Mouse (Mus musculus) c-Kit-positive CD71-negative TER-119-negative erythroid progenitor cells, embryonic 14.5 days (primary cell): ENCODE data around the gene Dnajc15.

Experiments
- DNase-seq: peaks from one replicate; pipeline ENCODE4 v3.0.0-alpha.2; 2013; ENCODE audit warnings: low read depth

Dnajc15 gene

DNA sequence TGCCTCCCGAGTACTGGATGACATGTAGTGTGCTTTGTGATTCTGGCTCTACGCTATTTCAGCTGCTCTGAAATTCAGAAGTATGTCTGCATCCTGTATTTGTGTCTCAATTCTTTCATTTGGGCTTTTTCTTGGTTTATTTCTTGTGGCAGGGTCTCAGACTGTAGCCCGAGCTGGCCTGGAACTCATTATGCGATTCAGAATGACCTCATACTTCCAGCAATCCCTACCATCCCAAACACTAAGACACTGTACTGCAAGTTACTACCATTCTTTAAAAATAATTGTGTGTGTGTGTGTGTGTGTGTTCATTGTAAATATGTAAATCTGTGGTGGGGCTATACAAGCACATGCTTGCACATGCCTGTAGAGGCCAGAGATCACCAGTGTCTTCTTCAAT, 78.4 kb downstream of the Dnajc15 start:
- no peak for DNase-seq

DNA sequence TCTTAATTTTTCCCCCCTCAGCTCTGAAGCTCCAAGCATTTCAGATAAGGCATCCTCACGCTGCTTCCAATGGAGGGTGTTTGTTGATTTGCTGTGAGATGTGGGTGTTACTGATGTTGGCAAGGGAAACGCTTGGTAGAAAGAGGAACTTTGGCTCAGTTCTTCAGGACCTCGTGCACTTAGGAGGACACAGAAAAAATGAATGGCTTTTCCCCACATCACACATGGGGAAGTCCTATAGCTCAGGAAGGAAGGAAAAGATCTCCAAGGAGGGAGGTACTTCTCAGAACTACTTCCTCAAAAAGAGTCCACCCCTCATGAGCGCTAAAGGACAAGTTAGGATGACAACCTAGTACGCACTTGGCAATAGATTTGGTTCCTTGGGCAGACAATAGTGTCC, 79.7 kb downstream of the Dnajc15 start:
- DNase-seq, result no peak

DNA sequence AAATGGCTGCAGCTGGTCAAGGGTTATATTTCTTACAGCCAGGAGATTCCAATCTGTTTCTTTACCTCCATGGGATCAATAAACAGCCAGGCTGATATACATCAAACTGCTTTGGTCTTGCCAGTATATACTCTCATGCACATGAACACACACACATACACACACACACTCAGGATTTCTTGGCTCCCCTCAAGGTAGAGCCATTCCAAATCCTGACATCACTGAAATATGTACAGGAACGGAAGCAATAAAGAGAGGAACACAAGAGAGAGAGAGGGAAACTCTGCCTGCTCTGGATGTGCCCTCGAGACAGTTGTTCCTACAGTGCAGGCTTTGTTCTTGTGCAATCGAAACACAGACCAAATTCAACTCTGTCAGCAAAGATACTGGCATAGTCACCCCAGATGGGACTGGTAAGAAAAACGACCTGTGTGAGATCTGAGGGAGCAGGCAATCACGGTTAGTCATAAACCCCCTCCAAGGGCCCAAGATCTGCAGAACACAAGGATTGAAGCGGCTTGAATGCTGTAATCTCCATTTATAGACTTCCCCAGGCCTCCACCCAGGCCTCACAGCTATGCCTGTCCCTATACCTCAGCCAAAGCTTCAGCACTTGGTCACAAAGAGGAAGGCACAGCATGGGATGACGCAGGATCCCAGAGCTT, 80.5 kb downstream of the Dnajc15 start:
- DNase-seq, result no peak

DNA sequence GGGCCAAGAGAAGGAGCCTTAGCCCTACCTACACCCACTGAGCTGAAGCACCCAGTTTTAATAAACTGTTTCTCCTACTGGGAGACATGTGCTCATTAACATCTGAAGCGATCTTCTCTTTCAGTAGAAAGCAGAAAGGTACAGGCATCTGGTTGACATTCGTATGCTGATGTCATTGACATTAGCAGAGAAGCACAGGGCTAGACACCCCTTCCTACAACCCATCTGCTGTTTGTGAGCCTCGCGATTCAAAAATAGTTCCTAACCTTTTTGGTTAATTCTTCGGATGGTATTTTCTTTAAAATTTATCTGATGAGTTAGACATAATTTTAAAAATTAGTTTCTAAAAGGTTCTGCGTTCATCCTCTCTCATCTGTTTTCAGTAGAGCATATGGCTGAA, 81.9 kb downstream of the Dnajc15 start:
- DNase-seq, result no peak

DNA sequence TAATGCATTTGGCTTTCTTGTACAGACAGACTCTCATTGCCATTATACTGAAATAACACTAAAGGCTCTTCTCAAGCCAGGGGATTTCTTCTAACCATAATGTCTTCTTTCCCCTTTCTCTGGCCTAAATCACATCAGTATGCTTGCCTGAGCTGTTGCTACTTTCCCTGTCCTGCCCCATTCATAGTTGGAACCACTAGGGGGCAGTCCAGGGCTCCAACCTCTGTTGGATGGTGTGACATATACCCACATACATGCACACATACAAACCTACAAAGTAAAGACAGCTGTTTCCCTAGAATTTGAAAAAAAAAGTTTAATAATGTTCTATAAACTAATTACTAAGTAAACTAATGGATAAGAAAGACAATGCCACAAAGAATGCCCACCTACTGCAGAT, 91.7 kb downstream of the Dnajc15 start:
- DNase-seq, result no peak

DNA sequence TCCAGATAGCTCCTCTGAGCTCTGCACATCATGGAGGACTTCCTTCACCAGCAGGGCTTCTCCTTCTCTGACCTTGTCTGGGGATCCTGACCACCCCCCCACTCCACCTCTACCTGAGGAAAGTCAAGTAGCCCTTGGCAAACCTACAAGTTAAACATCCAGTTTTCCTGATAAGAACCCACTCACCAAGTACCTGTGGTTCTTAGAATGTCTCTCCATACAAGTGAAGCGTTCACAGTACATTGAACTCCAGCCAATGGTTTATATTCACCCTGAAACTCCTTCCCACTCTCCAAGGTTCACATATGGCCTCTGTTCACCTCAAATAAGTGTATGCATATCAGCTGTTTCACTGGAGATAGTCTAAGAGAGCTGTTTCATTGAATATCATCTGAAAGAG, 97.6 kb downstream of the Dnajc15 start:
- no peak for DNase-seq

DNA sequence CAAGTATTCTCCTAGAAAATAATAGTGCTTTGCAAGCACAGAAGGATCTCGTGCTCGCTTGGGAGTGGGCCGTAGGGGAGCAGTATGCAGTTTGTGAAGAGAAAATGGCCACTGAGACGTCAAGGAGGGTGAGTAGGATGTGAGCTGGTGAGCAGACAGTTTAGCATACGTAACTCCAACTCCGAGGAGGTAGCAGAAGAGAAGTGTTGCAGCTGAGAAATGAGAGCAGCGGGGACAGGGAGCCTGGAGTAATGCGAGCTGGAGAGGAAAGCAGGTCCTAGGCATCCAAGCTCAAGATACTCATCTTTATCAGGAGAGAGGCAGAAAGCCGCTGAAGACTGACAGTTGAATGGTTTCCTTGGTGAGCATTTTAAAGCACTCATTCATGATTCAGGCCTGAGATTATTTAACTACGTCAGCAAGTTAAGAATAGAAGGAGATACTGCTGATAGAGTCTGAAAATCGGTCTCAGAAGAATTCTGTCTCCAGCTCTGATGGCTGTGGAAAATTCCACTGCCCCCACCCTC, 98.9 kb downstream of the Dnajc15 start:
- no peak for DNase-seq

DNA sequence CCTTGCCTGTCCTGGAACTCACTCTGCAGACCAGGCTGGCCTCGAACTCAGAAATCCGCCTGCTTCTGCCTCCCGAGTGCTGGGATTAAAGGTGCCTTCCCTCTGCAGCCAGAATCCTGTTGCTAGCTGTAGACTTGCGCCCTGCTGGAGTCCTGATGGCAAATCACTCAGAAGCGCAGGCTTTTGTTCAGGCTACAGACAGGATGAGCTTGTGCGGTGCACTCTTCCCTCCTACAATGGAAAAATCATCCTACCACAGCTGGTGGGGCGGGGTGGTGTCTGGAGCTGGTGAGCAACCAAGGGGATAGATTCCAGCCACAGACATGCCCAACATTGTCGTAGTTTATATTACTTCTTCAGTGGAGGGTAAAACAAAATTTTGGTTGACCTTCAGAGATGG, 101.6 kb downstream of the Dnajc15 start:
- no peak for DNase-seq

DNA sequence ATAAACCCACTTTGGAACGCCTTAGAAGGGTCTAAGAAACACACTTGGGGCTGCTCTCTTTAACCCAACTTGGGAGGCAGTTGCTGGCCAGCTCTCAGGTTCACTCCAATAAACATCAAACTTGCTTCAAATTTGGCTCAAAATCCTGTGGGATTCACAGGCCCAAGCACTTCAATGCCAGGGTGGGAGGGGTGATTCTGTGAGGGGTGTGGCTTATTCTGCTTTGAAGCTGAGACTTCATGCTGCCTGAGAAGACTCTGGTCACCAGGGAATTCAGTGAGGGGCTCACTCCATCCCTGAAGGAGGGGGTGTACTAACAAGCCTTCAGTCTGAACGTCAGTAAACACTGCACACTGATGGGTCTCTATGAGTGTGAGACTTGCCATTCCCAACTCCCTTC, 103.3 kb downstream of the Dnajc15 start:
- no peak for DNase-seq
